Mouse (Mus musculus): ENCODE data around the gene Cort. TPM values are rescaled to one million over a fixed set of nuclear protein-coding genes. Genes with fewer than 3 reads are reported as not detected.
"Not testable (repeated sequence)": the region's sequence is repeated elsewhere in the genome, so short reads cannot be mapped to it uniquely, and the experiment has no call there.

The Cort gene
- 1.5 TPM in 1 of 2 replicates, not detected in the other for polyA plus RNA-seq (2011; ENCODE audit: insufficient read depth, insufficient read length, low replicate concordance, missing spikeins)

GRCm38 (mm10) chr4:149126663-149127062 is at the start of gene Cort:
Cort (minus strand) TSS chr4:149126763.
- TF ChIP-seq POLR2A (IDR thresholded peaks at IDR 0.05; ENCODE audit: borderline replicate concordance, control insufficient read depth, low read depth, low read length) (no peak), CTCF (IDR thresholded peaks at IDR 0.05; ENCODE audit: control insufficient read depth, insufficient read depth, low read length) (no peak)
- no peak within 1 kb of the TSS for H3K27ac ChIP-seq (ENCODE audit: control insufficient read depth, insufficient read depth, low read depth, low read length, poor library complexity)
- WGBS = 80% methylated on average over 11 of the region's 11 CpGs

DNA sequence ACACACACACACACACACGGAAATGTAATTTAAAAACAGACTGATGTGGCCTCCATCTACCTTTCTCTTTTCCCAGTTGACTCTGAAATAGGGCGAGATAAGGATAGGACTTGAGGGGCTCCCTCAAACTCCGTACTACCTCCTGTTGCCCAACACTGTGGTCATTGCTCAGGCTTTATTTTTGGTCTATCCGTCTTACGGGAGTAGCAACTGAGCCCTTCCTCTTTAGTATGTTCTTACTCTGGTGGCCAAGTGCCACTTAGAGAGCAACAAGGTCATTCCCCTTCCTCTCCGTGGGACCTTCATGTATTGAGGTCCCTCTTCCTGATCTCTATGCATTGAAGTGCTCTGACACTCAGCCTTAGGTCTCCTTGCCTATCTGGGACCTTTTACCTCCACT is 47.1 kb upstream of the Cort start:
- Histone ChIP-seq H3K4me3 (replicated peaks; ENCODE audit: control insufficient read depth, low read depth, low read length) (peak overlapping the region; percentile 44), H3K4me1 (ENCODE audit: control insufficient read depth, insufficient read depth, low read length) (peaks cover 6% of the 10 kb centered on the region), H3K27ac (ENCODE audit: control insufficient read depth, insufficient read depth, low read depth, low read length, poor library complexity) (peak overlapping the region; percentile 79)
- no peak for TF ChIP-seq CTCF (IDR thresholded peaks at IDR 0.05; ENCODE audit: control insufficient read depth, insufficient read depth, low read length)
- 30% methylated on average over 6 of the region's 6 CpGs for WGBS

More at GRCm38 (mm10) chr4:149126663-149127062, at the start of gene Cort:
- H3K4me3 ChIP-seq (replicated peaks; ENCODE audit: control insufficient read depth, low read depth, low read length) = no peak within 1 kb of the TSS
- no peaks in the 10 kb centered on the region for H3K4me1 ChIP-seq (ENCODE audit: control insufficient read depth, insufficient read depth, low read length)

GRCm38 (mm10) chr4:149172666-149173065 is 46.1 kb upstream of the Cort start:
- 51% methylated on average over 2 of the region's 2 CpGs for WGBS
- peaks cover 7% of the 10 kb centered on the region for H3K4me1 ChIP-seq (ENCODE audit: control insufficient read depth, insufficient read depth, low read length)
- no peak overlapping the region for H3K4me3 ChIP-seq (replicated peaks; ENCODE audit: control insufficient read depth, low read depth, low read length)
- H3K27ac ChIP-seq (ENCODE audit: control insufficient read depth, insufficient read depth, low read depth, low read length, poor library complexity) = peak overlapping the region; percentile 65
- no peak for TF ChIP-seq POLR2A (IDR thresholded peaks at IDR 0.05; ENCODE audit: borderline replicate concordance, control insufficient read depth, low read depth, low read length)
- no peak for TF ChIP-seq CTCF (IDR thresholded peaks at IDR 0.05; ENCODE audit: control insufficient read depth, insufficient read depth, low read length)

GRCm38 (mm10) chr4:149172083-149172482 is 45.5 kb upstream of the Cort start:
- peaks cover 7% of the 10 kb centered on the region for H3K4me1 ChIP-seq (ENCODE audit: control insufficient read depth, insufficient read depth, low read length)
- peak overlapping the region; percentile 65; the same call in 1 of the 2 replicates for H3K27ac ChIP-seq (ENCODE audit: control insufficient read depth, insufficient read depth, low read depth, low read length, poor library complexity)

GRCm38 (mm10) chr4:149171581-149171981 is 45.0 kb upstream of the Cort start:
- peak overlapping the region; percentile 65 for H3K27ac ChIP-seq (ENCODE audit: control insufficient read depth, insufficient read depth, low read depth, low read length, poor library complexity)
- 39% methylated on average over 5 of the region's 5 CpGs for WGBS
- peaks cover 7% of the 10 kb centered on the region for H3K4me1 ChIP-seq (ENCODE audit: control insufficient read depth, insufficient read depth, low read length)
- TF ChIP-seq CTCF (IDR thresholded peaks at IDR 0.05; ENCODE audit: control insufficient read depth, insufficient read depth, low read length) = no peak
- no peak for TF ChIP-seq POLR2A (IDR thresholded peaks at IDR 0.05; ENCODE audit: borderline replicate concordance, control insufficient read depth, low read depth, low read length)
- H3K4me3 ChIP-seq (replicated peaks; ENCODE audit: control insufficient read depth, low read depth, low read length) = no peak overlapping the region

More at GRCm38 (mm10) chr4:149172083-149172482, 45.5 kb upstream of the Cort start:
- TF ChIP-seq POLR2A (IDR thresholded peaks at IDR 0.05; ENCODE audit: borderline replicate concordance, control insufficient read depth, low read depth, low read length) (no peak), CTCF (IDR thresholded peaks at IDR 0.05; ENCODE audit: control insufficient read depth, insufficient read depth, low read length) (no peak)
- no peak overlapping the region for H3K4me3 ChIP-seq (replicated peaks; ENCODE audit: control insufficient read depth, low read depth, low read length)
- WGBS = 65% methylated on average over 5 of the region's 5 CpGs

DNA sequence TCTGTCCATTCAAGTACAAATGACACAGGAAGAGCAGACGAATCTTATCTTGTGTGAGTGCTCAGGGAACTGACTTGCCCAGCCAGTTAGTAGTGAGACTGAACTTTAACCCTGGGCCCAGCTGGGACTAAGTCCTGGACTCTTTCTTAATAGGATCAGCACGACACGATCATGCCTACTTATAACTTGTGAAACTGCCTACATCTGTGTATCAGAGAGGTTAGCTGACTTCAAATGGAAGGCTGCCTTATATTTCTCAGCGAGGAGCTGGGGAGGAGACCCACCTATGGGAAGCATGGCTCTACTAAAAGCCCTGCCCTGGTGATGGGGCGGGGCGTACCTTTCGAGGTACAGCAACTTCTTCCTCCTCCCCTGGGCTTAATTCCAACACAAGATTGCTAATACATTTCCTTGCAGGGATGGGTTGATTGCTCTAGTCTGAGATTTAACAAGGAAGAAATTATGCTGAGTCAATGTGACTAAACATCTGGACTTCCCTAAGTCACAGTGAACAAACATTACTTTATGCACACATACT is 43.9 kb upstream of the Cort start:
- no peak for TF ChIP-seq POLR2A (IDR thresholded peaks at IDR 0.05; ENCODE audit: borderline replicate concordance, control insufficient read depth, low read depth, low read length)
- no peak for TF ChIP-seq CTCF (IDR thresholded peaks at IDR 0.05; ENCODE audit: control insufficient read depth, insufficient read depth, low read length)
- Histone ChIP-seq H3K4me1 (ENCODE audit: control insufficient read depth, insufficient read depth, low read length) (peaks cover 7% of the 10 kb centered on the region), H3K27ac (ENCODE audit: control insufficient read depth, insufficient read depth, low read depth, low read length, poor library complexity) (peak overlapping the region; percentile 73), H3K4me3 (replicated peaks; ENCODE audit: control insufficient read depth, low read depth, low read length) (no peak overlapping the region)
- 17% methylated on average over 7 of the region's 7 CpGs for WGBS

DNA sequence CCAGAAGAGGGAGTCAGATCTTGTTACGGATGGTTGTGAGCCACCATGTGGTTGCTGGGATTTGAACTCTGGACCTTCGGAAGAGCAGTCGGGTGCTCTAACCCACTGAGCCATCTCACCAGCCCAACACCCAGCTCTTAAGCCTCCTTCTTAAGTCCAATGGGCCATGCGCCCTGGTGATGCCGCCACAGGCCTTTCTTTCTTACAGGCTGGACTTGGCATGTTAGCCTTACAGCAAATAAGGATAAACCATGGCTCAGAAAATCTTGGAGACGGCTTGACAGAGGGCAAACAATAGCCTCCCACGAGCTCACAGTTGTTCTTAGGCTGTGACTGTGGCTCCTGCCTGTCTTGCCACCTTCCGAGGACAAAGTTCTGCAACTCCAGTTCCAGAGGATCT is 43.4 kb upstream of the Cort start:
- not testable (repeated sequence) for H3K4me1 ChIP-seq (ENCODE audit: control insufficient read depth, insufficient read depth, low read length); H3K4me3 ChIP-seq (replicated peaks; ENCODE audit: control insufficient read depth, low read depth, low read length)
- H3K27ac ChIP-seq (ENCODE audit: control insufficient read depth, insufficient read depth, low read depth, low read length, poor library complexity) = peak overlapping the region; percentile 73
- 78% methylated on average over 7 of the region's 8 CpGs for WGBS

DNA sequence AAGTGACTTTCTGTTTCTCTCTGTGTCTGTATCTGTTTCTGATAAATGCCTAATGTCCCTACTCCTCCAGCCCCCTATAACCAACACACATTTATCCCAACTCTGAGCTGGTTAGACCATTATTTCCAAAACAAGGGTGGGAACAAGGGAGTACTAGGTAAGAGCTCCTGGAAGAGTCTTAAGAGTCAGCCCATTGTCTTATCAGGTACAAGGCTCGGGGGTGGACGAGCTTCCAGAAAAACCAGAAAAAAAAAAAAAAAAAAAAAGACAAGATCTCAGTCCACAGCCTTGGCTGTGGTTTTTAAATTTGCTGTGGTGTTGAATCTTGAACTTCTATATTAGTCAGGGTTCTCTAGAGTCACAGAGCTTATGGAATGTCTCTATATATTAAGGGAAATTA is 41.5 kb upstream of the Cort start:
- Histone ChIP-seq H3K4me3 (replicated peaks; ENCODE audit: control insufficient read depth, low read depth, low read length) (no peak overlapping the region), H3K27ac (ENCODE audit: control insufficient read depth, insufficient read depth, low read depth, low read length, poor library complexity) (no peak overlapping the region), H3K4me1 (ENCODE audit: control insufficient read depth, insufficient read depth, low read length) (peaks cover 4% of the 10 kb centered on the region)
- 38% methylated on average over 2 of the region's 2 CpGs for WGBS
- TF ChIP-seq POLR2A (IDR thresholded peaks at IDR 0.05; ENCODE audit: borderline replicate concordance, control insufficient read depth, low read depth, low read length) = no peak
- no peak for TF ChIP-seq CTCF (IDR thresholded peaks at IDR 0.05; ENCODE audit: control insufficient read depth, insufficient read depth, low read length)

Data from bone marrow, adult 2 months (tissue).